Comparison of ENCODE assay signal across 9 mouse cellular contexts in genomic region chr12:74055336-74055931, GRCm38 (mm10). TPM values are rescaled to one million over a fixed set of nuclear protein-coding genes. Genes with fewer than 3 reads are reported as not detected.
DNase-seq lines count a peak whose midpoint lies in the region.
"Had no signal": no experiment of that assay in that cellular context is flagged by ENCODE, and none has a peak within 500 bp of the region (broad histone marks: within the 10 kb centered on the region; RNA-seq: fewer than 3 reads in every experiment).

No protein-coding gene starts in this region.

- no peak overlapping the region for H3K27ac ChIP-seq in limb, embryonic 10.5 days

- peak; percentile 59 for DNase-seq in gastrocnemius, postnatal 10 days
- no peak for DNase-seq in gastrocnemius, postnatal 25 days
- peak; percentile 57 for DNase-seq in adrenal gland, postnatal 25 days
- peak; percentile 3 for DNase-seq in fibroblast of lung, adult 2 months (ENCODE audit: low read depth)
- peak; percentile 13 for DNase-seq in kidney, adult 9 months
- peak; percentile 59 for DNase-seq in limb, embryonic 10.5 days (ENCODE audit: low spot score)
- DNase-seq in ovary, postnatal 36 days (ENCODE audit: low spot score): peak; percentile 18
- no peak for DNase-seq in natural killer cell, adult 2 months (ENCODE audit: low spot score in 2 of 2)

- no peaks in the 10 kb centered on the region for H3K4me1 ChIP-seq in limb, embryonic 10.5 days

- H3K4me3 ChIP-seq in limb, embryonic 10.5 days: no peak overlapping the region

- WGBS in limb, embryonic 10.5 days: 62% methylated on average over 12 of the region's 12 CpGs

- no peaks in the 10 kb centered on the region for H3K9me3 ChIP-seq in limb, embryonic 10.5 days (replicated peaks)

- H3K36me3 ChIP-seq in limb, embryonic 10.5 days: no peaks in the 10 kb centered on the region
- H3K36me3 ChIP-seq: G1E had no signal

- no peaks in the 10 kb centered on the region for H3K27me3 ChIP-seq in limb, embryonic 10.5 days (ENCODE audit: low read depth, poor library complexity, severe bottlenecking)

RNA-seq across cellular contexts. Expression of gene Syt16, which starts 58.0 kb away (rescaled TPM):
- total RNA-seq in gastrocnemius, postnatal 10 days (2021): under 1 TPM; 0.09 to 0.16 TPM
- total RNA-seq in gastrocnemius, postnatal 25 days (2021): not detected
- total RNA-seq in adrenal gland, postnatal 25 days (2021): 1.3 and 1.6 TPM in 2 replicates
- 0.40 and 1.7 TPM in 2 replicates for polyA plus RNA-seq in limb, embryonic 10.5 days (2016; fragmentation: Nextera tagmentation; extraction: Ambion mirVana)
- polyA plus RNA-seq: G1E had no signal

Comparison
In these comparisons a context has a peak if more than half of its experiments do, and no peak if none do; other contexts are left out.
1. DNase-seq: peak in gastrocnemius, postnatal 10 days (single experiment), adrenal gland, postnatal 25 days (single experiment), fibroblast of lung, adult 2 months (single experiment), kidney, adult 9 months (single experiment), limb, embryonic 10.5 days (single experiment) and ovary, postnatal 36 days (single experiment); none in gastrocnemius, postnatal 25 days (single experiment) and natural killer cell, adult 2 months (0 of 2).